Mouse (Mus musculus): ENCODE data around the gene Fto. TPM values are rescaled to one million over a fixed set of nuclear protein-coding genes. Genes with fewer than 3 reads are reported as not detected.

The Fto gene
- total RNA-seq, 1 experiment, result 16.8 TPM

- H3K9me3 ChIP-seq (ENCODE audit: control insufficient read depth, insufficient read depth, low read depth, low read length), result no peaks in the 10 kb centered on the region
- H3K4me3 ChIP-seq (ENCODE audit: insufficient read depth in 1 of 2, low read depth in 1 of 2, low read length in 2 of 2, poor library complexity in 1 of 2, severe bottlenecking in 1 of 2), result no peak overlapping the region
- no peak for DNase-seq (ENCODE audit: low read depth, low spot score)
- H3K36me3 ChIP-seq (ENCODE audit: control insufficient read depth, insufficient read depth, low read length, poor library complexity, severe bottlenecking), result no peaks in the 10 kb centered on the region
- H3K27ac ChIP-seq (ENCODE audit: insufficient read depth, low read depth, low read length, poor library complexity, severe bottlenecking), result no peak overlapping the region
- in situ Hi-C loops (cut with MboI; ENCODE audit: low sequenced_read_pairs in 2 of 2, unreplicated experiment in 2 of 2), result no loop called here
- H3K4me1 ChIP-seq (ENCODE audit: control insufficient read depth in 2 of 2, insufficient read depth in 2 of 2, low read length in 2 of 2, poor library complexity in 1 of 2), result peaks cover 0 to 5% of the 10 kb centered on the region in 2 experiments; a peak in 1 of 4 replicates
- no peak overlapping the region for H3K9ac ChIP-seq (ENCODE audit: insufficient read depth, low read depth, low read length, poor library complexity, severe bottlenecking)
- no peak for TF ChIP-seq HCFC1 (IDR thresholded peaks at IDR 0.05; ENCODE audit: borderline replicate concordance, insufficient read depth, low read length)
- TF ChIP-seq CHD2 (IDR thresholded peaks at IDR 0.05; ENCODE audit: low read depth, low read length), result no peak
- no peak for TF ChIP-seq ZC3H11A (IDR thresholded peaks at IDR 0.05; ENCODE audit: borderline replicate concordance, low read depth, low read length)
- no peak for TF ChIP-seq ZNF384 (IDR thresholded peaks at IDR 0.05; ENCODE audit: low read depth, low read length)
- no peak for TF ChIP-seq MAFK (IDR thresholded peaks at IDR 0.05; ENCODE audit: insufficient read depth, low read depth, low read length)
Observed at GRCm38 (mm10) chr8:91572630-91573029, 259.3 kb downstream of the Fto start.

GRCm38 (mm10) chr8:91575576-91575975 lies 262.3 kb downstream of the Fto start:
- Histone ChIP-seq H3K9me3 (ENCODE audit: control insufficient read depth, insufficient read depth, low read depth, low read length) (no peaks in the 10 kb centered on the region), H3K36me3 (ENCODE audit: control insufficient read depth, insufficient read depth, low read length, poor library complexity, severe bottlenecking) (peaks cover 3% of the 10 kb centered on the region; the same call in 1 of the 2 replicates), H3K4me1 (ENCODE audit: control insufficient read depth in 2 of 2, insufficient read depth in 2 of 2, low read length in 2 of 2, poor library complexity in 1 of 2) (peaks cover 0 to 5% of the 10 kb centered on the region in 2 experiments; a peak in 1 of 4 replicates), H3K27ac (ENCODE audit: insufficient read depth, low read depth, low read length, poor library complexity, severe bottlenecking) (no peak overlapping the region), H3K9ac (ENCODE audit: insufficient read depth, low read depth, low read length, poor library complexity, severe bottlenecking) (no peak overlapping the region), H3K4me3 (ENCODE audit: insufficient read depth in 1 of 2, low read depth in 1 of 2, low read length in 2 of 2, poor library complexity in 1 of 2, severe bottlenecking in 1 of 2) (no peak overlapping the region)
- in situ Hi-C loops (cut with MboI; ENCODE audit: low sequenced_read_pairs in 2 of 2, unreplicated experiment in 2 of 2), result no loop called here
- TF ChIP-seq ZNF384 (IDR thresholded peaks at IDR 0.05; ENCODE audit: low read depth, low read length), result no peak
- no peak for TF ChIP-seq CHD2 (IDR thresholded peaks at IDR 0.05; ENCODE audit: low read depth, low read length)
- no peak for TF ChIP-seq ZC3H11A (IDR thresholded peaks at IDR 0.05; ENCODE audit: borderline replicate concordance, low read depth, low read length)
- no peak for TF ChIP-seq HCFC1 (IDR thresholded peaks at IDR 0.05; ENCODE audit: borderline replicate concordance, insufficient read depth, low read length)
- DNase-seq (ENCODE audit: low read depth, low spot score), result no peak

GRCm38 (mm10) chr8:91576086-91576917 lies 263.0 kb downstream of the Fto start:
- Histone ChIP-seq H3K27ac (ENCODE audit: insufficient read depth, low read depth, low read length, poor library complexity, severe bottlenecking) (no peak overlapping the region), H3K9me3 (ENCODE audit: control insufficient read depth, insufficient read depth, low read depth, low read length) (no peaks in the 10 kb centered on the region), H3K4me1 (ENCODE audit: control insufficient read depth in 2 of 2, insufficient read depth in 2 of 2, low read length in 2 of 2, poor library complexity in 1 of 2) (peaks cover 0 to 5% of the 10 kb centered on the region in 2 experiments; a peak in 1 of 4 replicates), H3K4me3 (ENCODE audit: insufficient read depth in 1 of 2, low read depth in 1 of 2, low read length in 2 of 2, poor library complexity in 1 of 2, severe bottlenecking in 1 of 2) (no peak overlapping the region), H3K9ac (ENCODE audit: insufficient read depth, low read depth, low read length, poor library complexity, severe bottlenecking) (no peak overlapping the region), H3K36me3 (ENCODE audit: control insufficient read depth, insufficient read depth, low read length, poor library complexity, severe bottlenecking) (peaks cover 3% of the 10 kb centered on the region; the same call in 1 of the 2 replicates)
- no peak for DNase-seq (ENCODE audit: low read depth, low spot score)
- in situ Hi-C loops (cut with MboI; ENCODE audit: low sequenced_read_pairs in 2 of 2, unreplicated experiment in 2 of 2), result no loop called here
- TF ChIP-seq HCFC1 (IDR thresholded peaks at IDR 0.05; ENCODE audit: borderline replicate concordance, insufficient read depth, low read length) (no peak), ZC3H11A (IDR thresholded peaks at IDR 0.05; ENCODE audit: borderline replicate concordance, low read depth, low read length) (no peak), ZNF384 (IDR thresholded peaks at IDR 0.05; ENCODE audit: low read depth, low read length) (no peak), CHD2 (IDR thresholded peaks at IDR 0.05; ENCODE audit: low read depth, low read length) (no peak), MAFK (IDR thresholded peaks at IDR 0.05; ENCODE audit: insufficient read depth, low read depth, low read length) (no peak)

- Histone ChIP-seq H3K9me3 (ENCODE audit: control insufficient read depth, insufficient read depth, low read depth, low read length) (no peaks in the 10 kb centered on the region), H3K9ac (ENCODE audit: insufficient read depth, low read depth, low read length, poor library complexity, severe bottlenecking) (no peak overlapping the region), H3K4me1 (ENCODE audit: control insufficient read depth in 2 of 2, insufficient read depth in 2 of 2, low read length in 2 of 2, poor library complexity in 1 of 2) (peaks cover 0 to 5% of the 10 kb centered on the region in 2 experiments; a peak in 1 of 4 replicates), H3K36me3 (ENCODE audit: control insufficient read depth, insufficient read depth, low read length, poor library complexity, severe bottlenecking) (peaks cover 3% of the 10 kb centered on the region; the same call in 1 of the 2 replicates), H3K27ac (ENCODE audit: insufficient read depth, low read depth, low read length, poor library complexity, severe bottlenecking) (no peak overlapping the region), H3K4me3 (ENCODE audit: insufficient read depth in 1 of 2, low read depth in 1 of 2, low read length in 2 of 2, poor library complexity in 1 of 2, severe bottlenecking in 1 of 2) (no peak overlapping the region)
- no peak for DNase-seq (ENCODE audit: low read depth, low spot score)
- TF ChIP-seq CHD2 (IDR thresholded peaks at IDR 0.05; ENCODE audit: low read depth, low read length) (no peak), ZNF384 (IDR thresholded peaks at IDR 0.05; ENCODE audit: low read depth, low read length) (no peak), HCFC1 (IDR thresholded peaks at IDR 0.05; ENCODE audit: borderline replicate concordance, insufficient read depth, low read length) (no peak), ZC3H11A (IDR thresholded peaks at IDR 0.05; ENCODE audit: borderline replicate concordance, low read depth, low read length) (no peak), MAFK (IDR thresholded peaks at IDR 0.05; ENCODE audit: insufficient read depth, low read depth, low read length) (no peak)
- in situ Hi-C loops (cut with MboI; ENCODE audit: low sequenced_read_pairs in 2 of 2, unreplicated experiment in 2 of 2), result no loop called here
Observed at GRCm38 (mm10) chr8:91576918-91577241, 263.6 kb downstream of the Fto start.
